Mouse (Mus musculus): ENCODE results near the gene Erbb3.

Gene Erbb3

DNA sequence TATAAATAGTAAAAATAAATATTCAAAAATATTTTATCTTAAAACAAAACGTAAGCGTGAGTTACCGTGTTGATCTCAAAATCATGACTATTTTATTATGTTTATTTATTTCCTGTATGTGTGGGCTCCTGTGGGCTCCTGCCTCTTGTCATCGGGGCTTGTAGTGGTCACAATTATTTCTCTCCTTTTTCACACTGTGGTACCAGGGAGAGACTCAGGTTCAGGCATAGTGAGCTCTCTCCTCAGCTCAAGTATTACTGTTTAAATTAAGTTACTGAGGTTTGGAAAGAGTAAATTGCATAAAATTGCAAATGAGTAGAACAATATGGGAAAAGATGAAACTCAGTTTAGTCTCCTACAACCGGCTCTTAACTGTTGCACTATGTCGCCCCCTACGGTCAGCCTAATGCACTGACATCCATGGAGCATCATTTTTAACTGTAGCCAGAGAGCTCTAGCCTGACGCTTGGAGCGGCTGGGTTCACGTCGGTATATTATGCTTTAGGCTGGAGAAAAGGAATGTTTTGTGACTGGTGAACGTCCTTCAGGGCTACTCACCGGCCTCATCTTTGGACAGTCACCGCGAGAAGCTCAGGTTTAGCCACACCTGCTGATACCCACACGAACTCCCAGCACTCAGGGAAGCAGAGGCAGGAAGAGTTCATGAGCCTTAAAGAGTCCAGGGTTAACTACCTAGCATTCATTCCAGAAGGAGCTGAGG, 23.1 kb upstream of the Erbb3 start:
- peak; percentile 97 for ATAC-seq (ENCODE audit: low TSS enrichment)

DNA sequence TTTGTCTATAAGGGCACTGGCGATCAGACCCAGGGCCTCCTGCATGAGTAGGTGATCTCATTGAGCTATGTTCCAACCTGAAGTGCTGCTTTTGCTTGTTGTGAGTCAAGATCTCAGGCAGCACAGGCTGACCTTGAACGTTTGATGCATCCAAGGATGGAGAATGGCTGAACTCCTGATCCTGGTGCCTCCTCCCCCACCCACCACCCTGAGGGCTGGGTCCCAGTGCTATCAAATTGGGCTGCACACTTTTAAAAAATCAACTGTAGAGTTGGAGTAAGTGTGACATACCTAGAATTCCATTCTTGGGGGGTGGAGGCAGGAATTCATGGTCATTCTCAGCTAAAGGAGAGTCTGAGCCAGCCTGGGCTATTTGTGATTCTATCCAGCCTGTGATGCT, 17.0 kb upstream of the Erbb3 start:
- no peak for ATAC-seq (ENCODE audit: low TSS enrichment)

DNA sequence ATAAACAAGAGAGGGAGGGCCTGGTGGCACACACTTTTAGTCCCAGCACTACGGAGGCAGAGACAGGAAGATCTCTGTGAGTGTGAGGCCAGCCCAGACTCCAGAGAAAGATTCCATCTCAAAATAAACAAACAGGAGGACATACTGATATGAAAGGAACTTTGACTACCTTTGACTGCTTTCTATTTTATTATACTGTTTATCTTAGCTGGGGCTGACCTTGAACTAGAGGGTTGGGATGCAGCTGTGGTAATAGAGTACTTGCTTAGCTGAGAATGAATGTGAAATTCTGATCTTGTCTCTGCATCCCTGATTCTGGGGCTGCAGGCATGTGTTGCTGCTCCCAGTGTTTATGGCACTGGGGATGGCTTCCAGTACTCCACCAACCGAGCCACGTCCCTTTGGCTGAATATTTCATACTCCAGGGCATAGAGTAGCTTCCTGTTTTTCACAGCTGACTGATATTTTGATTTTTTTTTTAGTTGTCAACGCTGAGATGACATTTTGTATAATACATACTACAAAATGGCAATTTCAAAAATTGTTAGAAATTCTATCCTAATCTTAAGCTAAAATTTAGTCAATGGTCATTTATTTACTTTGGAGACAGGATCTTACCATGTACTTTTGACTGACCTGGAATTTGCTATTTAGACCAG, 13.1 kb upstream of the Erbb3 start:
- ATAC-seq (ENCODE audit: low TSS enrichment) = no peak

DNA sequence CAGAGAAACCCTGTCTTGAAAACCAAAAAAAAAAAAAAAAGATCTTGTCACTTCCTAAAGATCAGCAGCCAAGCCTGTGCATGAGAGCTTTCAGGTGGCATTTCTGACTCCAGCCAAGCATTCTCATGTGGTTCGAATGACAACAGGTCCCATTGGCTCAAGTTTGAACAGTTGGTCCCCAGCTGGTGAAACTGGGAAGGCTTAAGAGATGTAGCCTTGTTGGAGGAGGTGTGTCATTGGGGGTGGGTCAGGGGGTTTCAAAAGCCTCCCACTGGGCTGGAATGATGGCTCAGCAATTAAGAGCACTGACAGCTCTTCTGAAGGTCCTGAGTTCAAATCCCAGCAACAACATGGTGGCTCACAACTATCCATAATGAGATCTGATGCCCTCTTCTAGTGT, 12.0 kb upstream of the Erbb3 start:
- no peak for ATAC-seq (ENCODE audit: low TSS enrichment)

GRCm38 (mm10) chr10:128598476-128598875, 9.0 kb upstream of the Erbb3 start:
- ATAC-seq (ENCODE audit: low TSS enrichment) = no peak

GRCm38 (mm10) chr10:128592797-128593196, 3.3 kb upstream of the Erbb3 start:
- no peak for ATAC-seq (ENCODE audit: low TSS enrichment)

DNA sequence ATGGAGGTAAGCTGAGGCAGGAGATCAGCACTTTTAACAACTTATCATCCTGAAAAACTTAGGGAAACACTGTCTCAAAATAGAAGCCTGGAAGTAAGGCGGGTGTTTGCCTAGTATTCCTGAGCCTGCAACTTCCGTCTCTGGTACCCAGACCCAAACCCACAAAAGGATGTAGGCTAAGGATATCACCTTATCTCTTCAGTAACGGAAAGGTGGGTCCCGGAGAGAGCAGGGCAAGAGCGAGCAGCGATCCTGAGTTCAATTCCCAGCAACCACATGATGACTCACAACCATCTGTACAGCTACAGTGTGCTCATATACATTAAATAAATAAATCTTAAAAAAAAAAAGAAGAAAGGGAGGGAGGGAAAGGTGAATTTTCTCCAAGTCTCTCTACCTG, 2.0 kb upstream of the Erbb3 start:
- ATAC-seq (ENCODE audit: low TSS enrichment) = no peak

DNA sequence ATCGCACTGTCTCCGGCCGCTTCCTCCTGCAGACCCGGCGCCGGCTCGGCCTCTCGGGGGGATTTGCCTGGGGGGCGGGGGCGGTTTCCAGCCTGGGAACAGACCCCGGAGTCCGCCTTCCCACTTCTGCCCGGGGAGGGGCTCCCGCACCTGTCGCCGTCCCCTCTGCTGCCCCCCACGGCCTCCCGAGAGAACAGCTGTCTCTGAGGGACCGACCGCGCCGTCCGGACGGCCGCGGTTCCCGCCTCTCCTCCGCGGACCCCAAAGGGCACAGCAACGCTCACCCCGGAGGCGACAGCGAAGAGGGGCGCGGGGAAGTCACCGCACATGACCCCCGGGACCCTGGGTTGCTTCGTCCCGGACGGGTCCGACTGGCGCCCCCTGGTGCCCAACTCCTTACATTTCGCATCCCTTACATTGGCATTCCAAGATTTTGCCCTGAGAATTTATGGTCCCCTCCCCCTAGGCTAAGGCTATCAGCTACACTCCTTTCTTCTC, 790 bp upstream of the Erbb3 start:
- peak; percentile 62; the same call in 1 of the 2 replicates for ATAC-seq (ENCODE audit: low TSS enrichment)

DNA sequence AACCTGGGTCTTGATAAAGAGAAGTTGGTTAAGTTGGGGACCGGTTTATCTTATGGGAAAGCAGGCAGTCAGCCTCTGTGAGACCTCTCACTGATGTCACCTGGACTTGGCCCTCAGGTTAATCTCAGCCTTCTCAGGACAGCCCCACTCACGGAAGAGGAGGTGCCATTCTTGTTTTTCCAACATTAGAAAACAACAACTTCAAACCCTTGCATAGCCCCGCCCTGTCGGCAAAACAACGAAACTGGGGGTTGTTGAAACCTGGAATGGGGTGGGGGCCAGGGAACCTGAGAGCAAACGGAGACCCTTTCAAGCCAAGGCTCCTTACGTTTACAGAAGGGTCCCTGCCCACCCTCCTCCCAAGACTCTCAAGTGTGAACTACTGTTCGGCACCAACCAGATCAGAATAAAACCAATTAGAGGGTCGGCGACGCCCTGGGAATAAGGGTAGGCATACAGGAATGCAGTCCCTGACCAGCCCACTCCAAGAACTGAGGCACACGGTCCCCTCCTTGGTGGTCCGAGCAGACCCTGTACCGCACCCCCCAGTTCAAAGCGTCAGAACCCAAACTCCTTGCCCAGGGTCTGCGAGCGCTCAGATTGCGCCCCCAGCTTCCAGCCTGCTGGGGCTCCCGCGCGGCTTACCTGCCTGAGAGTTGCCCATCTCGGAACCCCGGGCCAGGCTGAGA, 533 bp downstream of the Erbb3 start:
- no peak for ATAC-seq (ENCODE audit: low TSS enrichment)

GRCm38 (mm10) chr10:128588136-128588535, 1.3 kb downstream of the Erbb3 start:
- ATAC-seq (ENCODE audit: low TSS enrichment) = no peak

GRCm38 (mm10) chr10:128587697-128588096, 1.8 kb downstream of the Erbb3 start:
- no peak for ATAC-seq (ENCODE audit: low TSS enrichment)

DNA sequence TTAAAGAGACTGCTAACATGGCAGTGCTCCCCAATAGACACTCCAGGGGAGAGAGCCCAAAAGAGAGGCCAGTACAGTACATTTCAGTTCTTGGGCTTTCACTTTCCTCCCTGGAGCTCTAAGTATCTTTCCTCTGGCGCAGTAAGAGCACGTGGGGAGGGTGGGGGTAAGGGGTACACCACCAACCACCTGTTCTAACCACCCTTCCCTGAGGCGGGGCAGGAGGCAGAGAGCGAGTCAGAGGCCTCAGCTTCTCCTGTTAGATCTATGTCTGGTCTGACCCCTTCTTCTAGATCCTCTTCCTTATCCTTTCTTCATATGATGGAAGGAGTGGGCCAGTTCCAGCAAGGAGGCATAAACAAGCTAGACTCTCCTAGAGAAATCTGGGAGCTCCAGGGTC, 2.3 kb downstream of the Erbb3 start:
- ATAC-seq (ENCODE audit: low TSS enrichment) = no peak

DNA sequence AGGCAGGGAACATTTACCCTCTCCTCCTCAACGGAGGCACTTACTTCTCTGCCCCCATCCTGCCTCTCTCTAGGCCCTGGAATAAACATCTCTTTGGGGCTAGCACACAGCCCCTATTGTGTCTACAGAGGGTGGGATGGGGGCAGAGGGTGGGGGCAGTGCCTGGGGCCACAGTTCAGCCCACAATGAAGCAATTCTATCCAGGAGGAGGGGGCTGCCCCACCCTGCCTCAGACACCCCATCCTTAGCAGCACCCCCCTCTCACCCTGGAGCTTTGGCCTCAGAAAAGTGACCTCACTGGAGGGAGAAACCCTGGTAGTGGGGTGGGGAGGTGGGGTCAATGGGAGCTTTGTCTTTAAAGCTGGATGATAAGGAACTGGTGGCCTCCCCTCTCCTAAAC, 2.9 kb downstream of the Erbb3 start:
- ATAC-seq (ENCODE audit: low TSS enrichment) = 0 out of 2 replicates have a peak, but pooled peaks have one; percentile 16

DNA sequence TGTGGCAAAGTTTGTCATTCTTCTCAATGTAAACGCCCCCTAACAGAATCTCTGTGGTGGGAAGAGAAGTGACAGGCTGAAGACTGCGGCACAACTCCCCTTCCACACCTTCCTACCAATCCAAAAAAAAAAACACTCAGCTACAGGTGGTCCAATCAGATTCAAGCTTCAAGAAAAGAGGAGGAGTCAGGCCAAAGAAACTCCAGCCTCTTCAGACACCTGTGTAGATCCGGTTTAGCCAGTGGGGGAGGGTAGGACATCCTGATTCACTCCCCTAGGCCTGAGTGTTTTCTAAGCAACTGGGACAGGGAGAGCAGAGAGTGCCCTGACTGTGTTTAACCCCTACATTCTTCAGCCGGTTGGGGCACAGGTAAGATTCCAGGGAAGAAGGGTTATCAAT, 5.1 kb downstream of the Erbb3 start:
- no peak for ATAC-seq (ENCODE audit: low TSS enrichment)

DNA sequence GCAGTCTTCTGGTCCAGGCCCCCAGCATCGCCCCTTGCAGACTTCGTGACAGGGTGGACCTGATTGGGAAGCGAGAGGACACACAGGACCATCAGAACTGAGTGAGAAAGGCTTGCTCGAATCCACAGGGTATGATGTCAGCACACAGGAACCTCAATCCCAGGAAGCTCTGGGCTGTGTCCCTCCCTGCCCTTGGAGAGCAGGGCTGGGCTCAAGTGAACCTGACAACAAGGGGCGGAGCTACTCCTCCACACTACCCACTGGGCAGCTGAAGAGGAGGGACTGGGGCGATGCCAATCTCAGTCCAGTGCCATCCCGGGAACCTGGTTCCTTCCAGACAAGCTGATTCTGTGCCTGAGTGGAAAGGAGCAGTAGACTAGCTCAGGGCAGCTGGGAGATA, 5.8 kb downstream of the Erbb3 start:
- ATAC-seq (ENCODE audit: low TSS enrichment) = 0 out of 2 replicates have a peak, but pooled peaks have one; percentile 29

DNA sequence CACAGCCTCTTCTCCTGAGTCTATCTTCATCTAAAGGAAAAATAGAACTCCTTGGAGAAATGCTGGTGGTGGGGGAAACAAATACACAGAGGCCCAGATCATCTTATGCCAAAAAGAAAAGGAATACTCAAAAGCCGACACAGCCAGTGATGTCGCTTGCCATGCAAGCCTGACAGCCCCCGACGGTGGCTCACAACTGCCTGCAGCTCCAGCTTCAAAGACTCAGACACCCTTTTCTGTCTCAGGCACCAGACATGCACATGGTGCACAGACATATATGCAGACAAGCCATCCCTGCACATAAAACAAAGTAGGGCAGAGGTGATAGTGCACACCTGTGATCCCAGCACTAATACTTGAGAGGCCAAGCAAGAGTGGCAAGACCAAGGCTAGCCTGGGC, 9.7 kb downstream of the Erbb3 start:
- ATAC-seq (ENCODE audit: low TSS enrichment) = no peak

GRCm38 (mm10) chr10:128579298-128579697, 10.2 kb downstream of the Erbb3 start:
- no peak for ATAC-seq (ENCODE audit: low TSS enrichment)

- ATAC-seq (ENCODE audit: low TSS enrichment) = no peak
Observed at GRCm38 (mm10) chr10:128578330-128578729, 11.1 kb downstream of the Erbb3 start.

DNA sequence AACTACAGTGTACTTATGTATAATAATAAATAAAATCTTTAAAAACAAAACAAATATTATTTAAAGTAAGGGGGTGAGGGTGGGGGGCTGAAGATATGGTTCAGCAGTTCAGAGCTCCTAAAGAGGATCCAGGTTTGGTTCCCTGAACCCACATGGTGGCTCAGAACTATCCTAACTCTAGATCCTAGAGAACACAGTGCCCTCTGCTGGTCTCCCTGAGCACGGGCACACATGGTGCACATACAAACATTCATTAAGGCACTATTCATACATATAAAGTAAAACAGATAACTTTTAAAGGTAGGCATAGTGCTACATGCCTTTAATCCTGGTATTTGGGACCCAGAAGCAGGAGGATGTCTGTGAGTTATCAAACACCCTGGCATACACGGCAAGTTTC, 14.4 kb downstream of the Erbb3 start:
- ATAC-seq (ENCODE audit: low TSS enrichment) = no peak

GRCm38 (mm10) chr10:128565788-128566531, 23.5 kb downstream of the Erbb3 start, which contains the start of gene Pa2g4:
Gene Pa2g4 (minus strand): TSS chr10:128565987.
- peak; percentile 96 for ATAC-seq (ENCODE audit: low TSS enrichment)

- peak; percentile 20; the same call in 1 of the 2 replicates for ATAC-seq (ENCODE audit: low TSS enrichment)
Observed at GRCm38 (mm10) chr10:128565206-128565787, 24.2 kb downstream of the Erbb3 start.

GRCm38 (mm10) chr10:128563544-128563943, 25.9 kb downstream of the Erbb3 start:
- ATAC-seq (ENCODE audit: low TSS enrichment) = no peak
